Mouse (Mus musculus) erythroblast, embryonic 14.5 days (primary cell): ENCODE data around the gene Tnfsf12.

Experiments used
- GATA1 ChIP-seq: IDR thresholded peaks from 2 replicates; pipeline ENCODE4 v1.6.1; 2012; ENCODE audit warnings: low read length, inconsistent platforms, mixed read lengths
- TAL1 ChIP-seq: IDR thresholded peaks from 3 replicates; pipeline ENCODE4 v1.6.1; 2012; ENCODE audit warnings: low read length, inconsistent platforms, mixed read lengths

- TF ChIP-seq GATA1, result no peak; the same call in 1 of the 2 replicates
- no peak for TF ChIP-seq TAL1
Observed at GRCm38 (mm10) chr11:69709554-69710446, 14.2 kb upstream of the Tnfsf12 start.
